Comparison of ENCODE assay signal across 24 mouse cellular contexts in the genomic region with DNA sequence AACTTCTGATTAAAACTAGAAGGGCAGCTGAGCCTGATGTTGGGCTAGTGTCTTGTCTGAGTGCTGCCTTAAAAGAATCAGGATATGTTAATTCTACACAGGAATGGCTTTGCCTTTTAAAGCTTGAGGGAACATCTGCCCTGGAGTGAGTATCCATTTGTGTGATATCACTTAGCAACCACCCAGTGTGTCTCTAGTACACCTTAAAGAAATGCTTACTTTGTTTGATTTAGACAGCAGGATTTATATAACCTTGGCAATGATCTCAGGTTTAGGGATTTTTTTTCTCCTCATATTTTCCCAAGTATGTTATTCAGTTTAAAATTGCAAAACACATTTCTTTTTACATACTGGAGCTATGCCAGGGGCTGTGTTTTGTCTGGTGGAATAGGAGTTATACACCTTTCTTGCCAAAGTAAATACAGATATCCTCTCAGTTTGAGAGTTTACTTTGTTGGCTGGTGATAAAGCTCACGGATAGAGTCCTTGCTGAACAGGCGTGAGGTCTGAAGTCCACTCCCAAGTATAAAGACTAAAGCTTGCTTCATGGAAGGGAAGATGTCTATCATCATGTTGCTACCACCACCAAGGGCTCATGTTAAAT.
DNase-seq lines count a peak whose midpoint lies in the region; ATAC-seq and TF ChIP-seq lines count a peak whose summit lies in the region.
"Had no signal": no experiment of that assay in that cellular context is flagged by ENCODE, and none has a peak within 500 bp of the region (broad histone marks: within the 10 kb centered on the region; RNA-seq: fewer than 3 reads in every experiment).

No protein-coding gene starts in this region.

- H3K4me1 ChIP-seq in embryonic facial prominence, embryonic 14.5 days (ENCODE audit: control insufficient read depth, insufficient read depth, low read length), result no peaks in the 10 kb centered on the region
- no peaks in the 10 kb centered on the region for H3K4me1 ChIP-seq in embryonic facial prominence, embryonic 10.5 days
- no peaks in the 10 kb centered on the region for H3K4me1 ChIP-seq in limb, embryonic 14.5 days (ENCODE audit: control insufficient read depth, insufficient read depth, low read length)
- no peaks in the 10 kb centered on the region for H3K4me1 ChIP-seq in limb, embryonic 10.5 days
- H3K4me1 ChIP-seq in brown adipose tissue, adult 24 weeks (ENCODE audit: control insufficient read depth, insufficient read depth, insufficient read length, low read length), result no peaks in the 10 kb centered on the region
- no peaks in the 10 kb centered on the region for H3K4me1 ChIP-seq in stomach, embryonic 14.5 days (ENCODE audit: control insufficient read depth, insufficient read depth, low read length)
- no peaks in the 10 kb centered on the region for H3K4me1 ChIP-seq in midbrain, embryonic 11.5 days (ENCODE audit: control insufficient read depth, insufficient read depth, low read length)
- H3K4me1 ChIP-seq: embryonic facial prominence, embryonic 12.5 days; forebrain, embryonic 15.5 days; neural tube, embryonic 13.5 days had no signal

- no peak overlapping the region for H3K9ac ChIP-seq in embryonic facial prominence, embryonic 14.5 days (ENCODE audit: low read depth, low read length)
- H3K9ac ChIP-seq in limb, embryonic 14.5 days (ENCODE audit: low read depth, low read length, severe bottlenecking), result no peak overlapping the region
- H3K9ac ChIP-seq in stomach, embryonic 14.5 days (replicated peaks; ENCODE audit: low read depth, low read length), result no peak overlapping the region
- no peak overlapping the region for H3K9ac ChIP-seq in midbrain, embryonic 11.5 days (ENCODE audit: low read length)
- H3K9ac ChIP-seq: embryonic facial prominence, embryonic 12.5 days; forebrain, embryonic 15.5 days; liver, embryonic 14.5 days; neural tube, embryonic 13.5 days had no signal

- DNase-seq in embryonic facial prominence, embryonic 14.5 days (ENCODE audit: low spot score), result peak; percentile 84
- no peak for DNase-seq in embryonic facial prominence, embryonic 10.5 days (ENCODE audit: low spot score)
- DNase-seq in limb, embryonic 14.5 days (ENCODE audit: low spot score), result peak; percentile 37
- no peak for DNase-seq in limb, embryonic 10.5 days (ENCODE audit: low spot score)
- no peak for DNase-seq in adrenal gland, postnatal 14 days
- no peak for DNase-seq in midbrain, embryonic 11.5 days (ENCODE audit: low spot score, missing footprints)
- DNase-seq: adrenal gland, adult 2 months; cerebellum, adult 9-11 months; gastrocnemius, postnatal 36 days; heart, postnatal 36 days; kidney, adult 8-10 months; kidney, postnatal 25 days; left cerebral cortex, postnatal 4 days; midbrain, embryonic 14.5 days; spleen, adult 18-20 months; thymus, postnatal 14 days had no signal

- no peak overlapping the region for H3K27ac ChIP-seq in embryonic facial prominence, embryonic 14.5 days (replicated peaks; ENCODE audit: low read depth, low read length)
- no peak overlapping the region for H3K27ac ChIP-seq in embryonic facial prominence, embryonic 10.5 days (replicated peaks)
- H3K27ac ChIP-seq in limb, embryonic 14.5 days (replicated peaks; ENCODE audit: low read depth, low read length), result no peak overlapping the region
- no peak overlapping the region for H3K27ac ChIP-seq in limb, embryonic 10.5 days
- H3K27ac ChIP-seq in brown adipose tissue, adult 24 weeks (replicated peaks; ENCODE audit: low read depth, low read length), result peak overlapping the region; percentile 54; the same call in 1 of the 2 replicates
- peak overlapping the region; percentile 28; the same call in 1 of the 2 replicates for H3K27ac ChIP-seq in stomach, embryonic 14.5 days (ENCODE audit: low read length)
- no peak overlapping the region for H3K27ac ChIP-seq in midbrain, embryonic 11.5 days (ENCODE audit: low read depth, low read length)
- H3K27ac ChIP-seq: embryonic facial prominence, embryonic 12.5 days; forebrain, embryonic 15.5 days; left cerebral cortex, adult 2 months; liver, embryonic 14.5 days; neural tube, embryonic 13.5 days had no signal

- H3K36me3 ChIP-seq in embryonic facial prominence, embryonic 14.5 days (ENCODE audit: control insufficient read depth, insufficient read depth, low read length), result no peaks in the 10 kb centered on the region
- H3K36me3 ChIP-seq in embryonic facial prominence, embryonic 10.5 days (replicated peaks), result no peaks in the 10 kb centered on the region
- no peaks in the 10 kb centered on the region for H3K36me3 ChIP-seq in limb, embryonic 14.5 days (ENCODE audit: control insufficient read depth, insufficient read depth, low read length)
- no peaks in the 10 kb centered on the region for H3K36me3 ChIP-seq in limb, embryonic 10.5 days
- H3K36me3 ChIP-seq in stomach, embryonic 14.5 days (ENCODE audit: control insufficient read depth, insufficient read depth, low read length), result no peaks in the 10 kb centered on the region
- H3K36me3 ChIP-seq in midbrain, embryonic 11.5 days (ENCODE audit: control insufficient read depth, insufficient read depth, low read length), result no peaks in the 10 kb centered on the region
- H3K36me3 ChIP-seq: embryonic facial prominence, embryonic 12.5 days; forebrain, embryonic 15.5 days; neural tube, embryonic 13.5 days had no signal

- peak; percentile 62 for ATAC-seq in embryonic facial prominence, embryonic 14.5 days (ENCODE audit: low read depth)
- no peak for ATAC-seq in limb, embryonic 14.5 days (ENCODE audit: low FRiP score, low read depth)
- peak; percentile 85 for ATAC-seq in stomach, embryonic 14.5 days (ENCODE audit: insufficient number of reproducible peaks, insufficient read depth, low FRiP score, low read depth)
- no peak for ATAC-seq in midbrain, embryonic 11.5 days (ENCODE audit: low FRiP score)
- ATAC-seq: forebrain, embryonic 15.5 days; hindbrain, embryonic 16.5 days had no signal

- H3K27me3 ChIP-seq in embryonic facial prominence, embryonic 14.5 days (replicated peaks; ENCODE audit: control insufficient read depth, insufficient read depth, low read length), result no peaks in the 10 kb centered on the region
- H3K27me3 ChIP-seq in embryonic facial prominence, embryonic 10.5 days (replicated peaks; ENCODE audit: low read depth, poor library complexity, severe bottlenecking), result no peaks in the 10 kb centered on the region
- no peaks in the 10 kb centered on the region for H3K27me3 ChIP-seq in limb, embryonic 14.5 days (ENCODE audit: control insufficient read depth, insufficient read depth, low read length)
- no peaks in the 10 kb centered on the region for H3K27me3 ChIP-seq in limb, embryonic 10.5 days (ENCODE audit: low read depth, poor library complexity, severe bottlenecking)
- no peaks in the 10 kb centered on the region for H3K27me3 ChIP-seq in stomach, embryonic 14.5 days (ENCODE audit: control insufficient read depth, insufficient read depth, low read length)
- no peaks in the 10 kb centered on the region for H3K27me3 ChIP-seq in midbrain, embryonic 11.5 days (ENCODE audit: control insufficient read depth, insufficient read depth, low read length)
- H3K27me3 ChIP-seq: embryonic facial prominence, embryonic 12.5 days; forebrain, embryonic 15.5 days; neural tube, embryonic 13.5 days had no signal

- TF ChIP-seq POLR2A in limb, embryonic 14.5 days (IDR thresholded peaks at IDR 0.05; ENCODE audit: borderline replicate concordance, extremely low read depth, insufficient read depth, insufficient read length), result no peak

- no peaks in the 10 kb centered on the region for H3K9me3 ChIP-seq in embryonic facial prominence, embryonic 14.5 days (ENCODE audit: control insufficient read depth, low read length)
- no peaks in the 10 kb centered on the region for H3K9me3 ChIP-seq in embryonic facial prominence, embryonic 10.5 days
- H3K9me3 ChIP-seq in limb, embryonic 14.5 days (ENCODE audit: control insufficient read depth, low read length), result no peaks in the 10 kb centered on the region
- H3K9me3 ChIP-seq in limb, embryonic 10.5 days (replicated peaks), result no peaks in the 10 kb centered on the region
- no peaks in the 10 kb centered on the region for H3K9me3 ChIP-seq in stomach, embryonic 14.5 days (ENCODE audit: control insufficient read depth, low read depth, low read length)
- H3K9me3 ChIP-seq in midbrain, embryonic 11.5 days (ENCODE audit: control insufficient read depth, low read length), result no peaks in the 10 kb centered on the region
- H3K9me3 ChIP-seq: embryonic facial prominence, embryonic 12.5 days; forebrain, embryonic 15.5 days; neural tube, embryonic 13.5 days had no signal

- no peak overlapping the region for H3K4me2 ChIP-seq in embryonic facial prominence, embryonic 14.5 days (ENCODE audit: low read depth, low read length)
- H3K4me2 ChIP-seq in limb, embryonic 14.5 days (replicated peaks; ENCODE audit: low read depth, low read length, severe bottlenecking), result no peak overlapping the region
- H3K4me2 ChIP-seq in stomach, embryonic 14.5 days (replicated peaks; ENCODE audit: low read depth, low read length), result no peak overlapping the region
- H3K4me2 ChIP-seq in midbrain, embryonic 11.5 days, result no peak overlapping the region
- H3K4me2 ChIP-seq: embryonic facial prominence, embryonic 12.5 days; forebrain, embryonic 15.5 days; neural tube, embryonic 13.5 days had no signal

- WGBS in embryonic facial prominence, embryonic 14.5 days, result 63% methylated on average over 2 of the region's 2 CpGs
- WGBS in embryonic facial prominence, embryonic 10.5 days, result 88% methylated on average over 2 of the region's 2 CpGs
- 84% methylated on average over 2 of the region's 2 CpGs for WGBS in limb, embryonic 14.5 days
- 100% methylated on average over 2 of the region's 2 CpGs for WGBS in limb, embryonic 10.5 days
- WGBS in stomach, embryonic 14.5 days, result 27% methylated on average over 2 of the region's 2 CpGs
- WGBS in midbrain, embryonic 11.5 days, result 89% methylated on average over 2 of the region's 2 CpGs

- no peak overlapping the region for H3K4me3 ChIP-seq in embryonic facial prominence, embryonic 14.5 days (ENCODE audit: low read depth, low read length)
- no peak overlapping the region for H3K4me3 ChIP-seq in embryonic facial prominence, embryonic 10.5 days
- no peak overlapping the region for H3K4me3 ChIP-seq in limb, embryonic 14.5 days (replicated peaks; ENCODE audit: low read length)
- H3K4me3 ChIP-seq in limb, embryonic 10.5 days, result no peak overlapping the region
- no peak overlapping the region for H3K4me3 ChIP-seq in brown adipose tissue, adult 24 weeks (ENCODE audit: insufficient read depth, low read depth, low read length)
- H3K4me3 ChIP-seq in stomach, embryonic 14.5 days (ENCODE audit: low read depth, low read length), result no peak overlapping the region
- no peak overlapping the region for H3K4me3 ChIP-seq in midbrain, embryonic 11.5 days (ENCODE audit: low read depth, low read length)
- H3K4me3 ChIP-seq: embryonic facial prominence, embryonic 12.5 days; forebrain, embryonic 15.5 days; left cerebral cortex, adult 2 months; neural tube, embryonic 13.5 days had no signal

Comparison
In these comparisons a context has a peak if more than half of its experiments do, and no peak if none do; other contexts are left out.
1. DNase-seq: peak in embryonic facial prominence, embryonic 14.5 days (single experiment) and limb, embryonic 14.5 days (single experiment); none in embryonic facial prominence, embryonic 10.5 days (single experiment), limb, embryonic 10.5 days (single experiment), adrenal gland, postnatal 14 days (single experiment) and midbrain, embryonic 11.5 days (single experiment).
2. ATAC-seq: peak in embryonic facial prominence, embryonic 14.5 days (single experiment) and stomach, embryonic 14.5 days (single experiment); none in limb, embryonic 14.5 days (single experiment) and midbrain, embryonic 11.5 days (single experiment).
3. H3K27ac ChIP-seq: peak in brown adipose tissue, adult 24 weeks (single experiment) and stomach, embryonic 14.5 days (single experiment); none in embryonic facial prominence, embryonic 14.5 days (single experiment), embryonic facial prominence, embryonic 10.5 days (single experiment), limb, embryonic 14.5 days (single experiment), limb, embryonic 10.5 days (single experiment) and midbrain, embryonic 11.5 days (single experiment).